ENCODE assay signal across 8 mouse cellular contexts in genomic region chr9:14613308-14614204, GRCm38 (mm10). TPM values are rescaled to one million over a fixed set of nuclear protein-coding genes. Genes with fewer than 3 reads are reported as not detected.
DNase-seq lines count a peak whose midpoint lies in the region; ATAC-seq and TF ChIP-seq lines count a peak whose summit lies in the region.

No protein-coding gene starts in this region.

- peak overlapping the region; percentile 93 for H3K4me3 ChIP-seq in liver, adult 2 months (ENCODE audit: insufficient read depth, low read depth, low read length)
- peak overlapping the region; percentile 88 for H3K4me3 ChIP-seq in forebrain, embryonic 12.5 days (replicated peaks)
- peak overlapping the region; percentile 97 for H3K4me3 ChIP-seq in kidney, embryonic 16.5 days (ENCODE audit: low read length)
- peak overlapping the region; percentile 95 for H3K4me3 ChIP-seq in myocyte

- H3K27me3 ChIP-seq in liver, adult 2 months (ENCODE audit: control insufficient read depth, insufficient read depth, low read length): 0 out of 2 replicates have a peak, but pooled peaks cover 2% of the 10 kb centered on the region
- peaks cover 7% of the 10 kb centered on the region; the same call in 1 of the 2 replicates for H3K27me3 ChIP-seq in forebrain, embryonic 12.5 days
- no peaks in the 10 kb centered on the region for H3K27me3 ChIP-seq in kidney, embryonic 16.5 days (ENCODE audit: insufficient read depth, low read length)
- no peaks in the 10 kb centered on the region for H3K27me3 ChIP-seq in myocyte (ENCODE audit: control insufficient read depth, insufficient read depth, insufficient read length)

- no peaks in the 10 kb centered on the region for H3K9me3 ChIP-seq in forebrain, embryonic 12.5 days
- no peaks in the 10 kb centered on the region for H3K9me3 ChIP-seq in kidney, embryonic 16.5 days (ENCODE audit: low read length)

- H3K4me2 ChIP-seq in forebrain, embryonic 12.5 days: peak overlapping the region; percentile 77
- peak overlapping the region; percentile 85 for H3K4me2 ChIP-seq in kidney, embryonic 16.5 days (replicated peaks; ENCODE audit: low read depth, low read length)
- H3K4me2 ChIP-seq in myocyte (ENCODE audit: low read depth): peak overlapping the region; percentile 77

- H3ac ChIP-seq in myocyte (ENCODE audit: control insufficient read depth, insufficient read length): peak overlapping the region; percentile 94

- TF ChIP-seq POLR2A in liver, adult 2 months (IDR thresholded peaks at IDR 0.05; ENCODE audit: extremely low read depth, insufficient read depth, low read length): no peak
- TF ChIP-seq POLR2A in myocyte (IDR thresholded peaks at IDR 0.05; ENCODE audit: insufficient read length, low read depth): no peak

- 29% methylated on average over 15 of the region's 15 CpGs for WGBS in liver, adult 2 months
- WGBS in forebrain, embryonic 12.5 days: 11% methylated on average over 15 of the region's 15 CpGs
- WGBS in kidney, embryonic 16.5 days: 2% methylated on average over 15 of the region's 15 CpGs

- no peak for TF ChIP-seq CTCF in liver, adult 2 months (IDR thresholded peaks at IDR 0.05; ENCODE audit: low read depth, low read length)

- no peaks in the 10 kb centered on the region for H3K36me3 ChIP-seq in liver, adult 2 months (ENCODE audit: control insufficient read depth, insufficient read depth, low read length)
- no peaks in the 10 kb centered on the region for H3K36me3 ChIP-seq in forebrain, embryonic 12.5 days (replicated peaks)
- H3K36me3 ChIP-seq in kidney, embryonic 16.5 days (ENCODE audit: insufficient read depth, low read length): no peaks in the 10 kb centered on the region
- H3K36me3 ChIP-seq in myocyte (ENCODE audit: control insufficient read depth, insufficient read depth): peaks cover 4% of the 10 kb centered on the region

- 0 out of 2 replicates have a peak, but pooled peaks cover 3% of the 10 kb centered on the region for H3K79me2 ChIP-seq in liver, adult 2 months (ENCODE audit: control insufficient read depth, insufficient read depth, low read length)
- peaks cover 60% of the 10 kb centered on the region for H3K79me2 ChIP-seq in myocyte (ENCODE audit: control insufficient read depth, insufficient read depth)

- H3K27ac ChIP-seq in liver, adult 2 months (replicated peaks; ENCODE audit: insufficient read depth, low read depth, low read length): peak overlapping the region; percentile 93
- peak overlapping the region; percentile 81 for H3K27ac ChIP-seq in forebrain, embryonic 12.5 days
- H3K27ac ChIP-seq in kidney, embryonic 16.5 days (ENCODE audit: low read length): peak overlapping the region; percentile 94

- peaks cover 2% of the 10 kb centered on the region; the same call in 1 of the 2 replicates for H3K4me1 ChIP-seq in liver, adult 2 months (ENCODE audit: control insufficient read depth, insufficient read depth, low read length)
- peaks cover 44% of the 10 kb centered on the region for H3K4me1 ChIP-seq in forebrain, embryonic 12.5 days
- H3K4me1 ChIP-seq in kidney, embryonic 16.5 days (ENCODE audit: insufficient read depth, low read length): peaks cover 48% of the 10 kb centered on the region

- peak overlapping the region; percentile 96 for H3K9ac ChIP-seq in liver, adult 2 months (ENCODE audit: low read depth, low read length)
- peak overlapping the region; percentile 88 for H3K9ac ChIP-seq in forebrain, embryonic 12.5 days
- H3K9ac ChIP-seq in kidney, embryonic 16.5 days (replicated peaks; ENCODE audit: low read length): peak overlapping the region; percentile 98

- ATAC-seq in forebrain, embryonic 12.5 days (ENCODE audit: low FRiP score): no peak
- no peak for ATAC-seq in kidney, embryonic 16.5 days (ENCODE audit: low FRiP score, low TSS enrichment)

- DNase-seq in liver, adult 2 months (ENCODE audit: extremely low read depth, low read depth, low spot score): no peak
- DNase-seq in liver (no peak), MN1 (ENCODE audit: low spot score) (no peak)
- no peak for DNase-seq in layer of hippocampus, adult 9-11 months
- no peak for DNase-seq in left cerebral cortex, adult 9 months (ENCODE audit: low spot score in 2 of 2)

TF ChIP-seq in myocyte, 11 proteins besides CTCF, POLR2A, EP300 and RAD21:
- TF ChIP-seq USF1 (IDR thresholded peaks at IDR 0.05; ENCODE audit: low read depth) (no peak), TCF3 (IDR thresholded peaks at IDR 0.05; ENCODE audit: insufficient read length, low read depth) (no peak), REST (IDR thresholded peaks at IDR 0.05; ENCODE audit: insufficient read depth, insufficient read length) (no peak), CEBPB (IDR thresholded peaks at IDR 0.05; ENCODE audit: insufficient read depth, poor library complexity, severe bottlenecking) (no peak), POLR2AphosphoS2 (IDR thresholded peaks at IDR 0.05; ENCODE audit: insufficient read length, low read depth) (no peak), E2F4 (IDR thresholded peaks at IDR 0.05; ENCODE audit: insufficient read depth) (no peak), MYOD1 (IDR thresholded peaks at IDR 0.05; ENCODE audit: control insufficient read depth in 1 of 3, insufficient read length in 2 of 3, low read depth in 2 of 3) (no peak)

RNA-seq across cellular contexts. Expression of gene Amotl1, which starts 31.3 kb away (rescaled TPM):
- 5.0 and 5.3 TPM in 2 replicates for total RNA-seq in liver, adult 2 months (2014; rRNA removed)
- polyA plus RNA-seq in liver, adult 2 months (2012; rRNA removed): 3.3 and 4.0 TPM in 2 replicates
- polyA plus RNA-seq in forebrain, embryonic 12.5 days (2016; fragmentation: Nextera tagmentation; extraction: Ambion mirVana): 14.1 and 14.8 TPM in 2 replicates
- 21.3 and 21.9 TPM in 2 replicates for polyA plus RNA-seq in kidney, embryonic 16.5 days (2015; fragmentation: Nextera tagmentation; extraction: Ambion mirVana)
- 37.3 TPM for polyA plus RNA-seq in myocyte (2012; fragmentation: generic; extraction: Trizol)
